26 mouse cellular contexts compared by ENCODE assay signal in genomic region chr10:79571314-79571713, GRCm38 (mm10). TPM values are rescaled to one million over a fixed set of nuclear protein-coding genes. Genes with fewer than 3 reads are reported as not detected.
DNase-seq lines count a peak whose midpoint lies in the region; ATAC-seq and TF ChIP-seq lines count a peak whose summit lies in the region.
"Had no signal": no experiment of that assay in that cellular context is flagged by ENCODE, and none has a peak within 500 bp of the region (broad histone marks: within the 10 kb centered on the region; RNA-seq: fewer than 3 reads in every experiment).

No protein-coding gene starts in this region.

- H3K4me1 ChIP-seq in forebrain, embryonic 11.5 days (replicated peaks; ENCODE audit: control insufficient read depth, insufficient read depth, low read length) = no peaks in the 10 kb centered on the region
- no peaks in the 10 kb centered on the region for H3K4me1 ChIP-seq in forebrain, postnatal 0 days (ENCODE audit: insufficient read depth)
- no peaks in the 10 kb centered on the region for H3K4me1 ChIP-seq in liver, embryonic 11.5 days (replicated peaks; ENCODE audit: control insufficient read depth, insufficient read depth, low read length)
- 0 out of 2 replicates have a peak, but pooled peaks cover 3% of the 10 kb centered on the region for H3K4me1 ChIP-seq in kidney, embryonic 14.5 days (ENCODE audit: control insufficient read depth, insufficient read depth, low read length)
- H3K4me1 ChIP-seq: embryonic facial prominence, embryonic 12.5 days; forebrain, embryonic 12.5 days; heart, embryonic 12.5 days; hindbrain, embryonic 15.5 days had no signal

- DNase-seq in forebrain, embryonic 11.5 days (ENCODE audit: low spot score) = peak; percentile 15
- DNase-seq in forebrain, postnatal 0 days = no peak
- DNase-seq in liver, embryonic 11.5 days (ENCODE audit: low spot score) = peak; percentile 9
- DNase-seq in liver = no peak
- DNase-seq in testis, postnatal 10 days (ENCODE audit: low spot score) = peak; percentile 19
- DNase-seq in testis, postnatal 14 days (ENCODE audit: low spot score) = no peak
- DNase-seq: adrenal gland, postnatal 14 days; B cell, adult 2 months; cerebellum, adult 11-12 months; cerebellum, adult 9-10 months; cerebellum, postnatal 25 days; gastrocnemius, postnatal 36 days; heart, postnatal 36 days had no signal

- ATAC-seq in forebrain, embryonic 11.5 days (replicated peaks; ENCODE audit: low FRiP score) = no peak
- no peak for ATAC-seq in forebrain, postnatal 0 days
- ATAC-seq in liver, embryonic 11.5 days (replicated peaks; ENCODE audit: low FRiP score) = no peak
- ATAC-seq in kidney, embryonic 14.5 days (ENCODE audit: low FRiP score, low TSS enrichment) = no peak
- ATAC-seq: CD4-positive, CD25-positive, alpha-beta regulatory T cell, adult 4 months; forebrain, embryonic 16.5 days; inflammation-experienced regulatory T-cells, adult 6 months had no signal

- no peak overlapping the region for H3K27ac ChIP-seq in forebrain, embryonic 11.5 days (ENCODE audit: low read depth, low read length)
- H3K27ac ChIP-seq in forebrain, postnatal 0 days (ENCODE audit: low read depth, low read length) = no peak overlapping the region
- H3K27ac ChIP-seq in liver, embryonic 11.5 days (ENCODE audit: low read depth, low read length) = no peak overlapping the region
- H3K27ac ChIP-seq in kidney, embryonic 14.5 days (ENCODE audit: low read depth, low read length) = no peak overlapping the region
- H3K27ac ChIP-seq: embryonic facial prominence, embryonic 12.5 days; forebrain, embryonic 12.5 days; gastrocnemius, adult 2 months; heart, adult 2 months; hindbrain, embryonic 15.5 days had no signal

- H3K36me3 ChIP-seq in forebrain, embryonic 11.5 days (ENCODE audit: control insufficient read depth, insufficient read depth, low read length) = no peaks in the 10 kb centered on the region
- H3K36me3 ChIP-seq in forebrain, postnatal 0 days (ENCODE audit: insufficient read depth) = no peaks in the 10 kb centered on the region
- H3K36me3 ChIP-seq in liver, embryonic 11.5 days (ENCODE audit: control insufficient read depth, insufficient read depth, low read length) = no peaks in the 10 kb centered on the region
- no peaks in the 10 kb centered on the region for H3K36me3 ChIP-seq in kidney, embryonic 14.5 days (ENCODE audit: control insufficient read depth, insufficient read depth, low read length)
- H3K36me3 ChIP-seq: embryonic facial prominence, embryonic 12.5 days; forebrain, embryonic 12.5 days; heart, embryonic 12.5 days; hindbrain, embryonic 15.5 days had no signal

- no peak overlapping the region for H3K9ac ChIP-seq in forebrain, embryonic 11.5 days (ENCODE audit: low read length)
- no peak overlapping the region for H3K9ac ChIP-seq in forebrain, postnatal 0 days
- H3K9ac ChIP-seq in liver, embryonic 11.5 days (ENCODE audit: low read depth, low read length) = no peak overlapping the region
- H3K9ac ChIP-seq in kidney, embryonic 14.5 days (ENCODE audit: low read depth, low read length) = no peak overlapping the region
- H3K9ac ChIP-seq: embryonic facial prominence, embryonic 12.5 days; forebrain, embryonic 12.5 days; heart, embryonic 12.5 days; hindbrain, embryonic 15.5 days had no signal

- H3K4me3 ChIP-seq in forebrain, embryonic 11.5 days (ENCODE audit: low read depth, low read length) = no peak overlapping the region
- H3K4me3 ChIP-seq in forebrain, postnatal 0 days (ENCODE audit: low read depth, low read length) = no peak overlapping the region
- H3K4me3 ChIP-seq in liver, embryonic 11.5 days (ENCODE audit: low read depth, low read length) = no peak overlapping the region
- H3K4me3 ChIP-seq in kidney, embryonic 14.5 days (ENCODE audit: low read length) = no peak overlapping the region
- H3K4me3 ChIP-seq: embryonic facial prominence, embryonic 12.5 days; forebrain, embryonic 12.5 days; gastrocnemius, adult 2 months; heart, adult 2 months; heart, embryonic 12.5 days; hindbrain, embryonic 15.5 days had no signal

- H3K27me3 ChIP-seq in forebrain, embryonic 11.5 days (ENCODE audit: control insufficient read depth, insufficient read depth, low read length) = no peaks in the 10 kb centered on the region
- no peaks in the 10 kb centered on the region for H3K27me3 ChIP-seq in forebrain, postnatal 0 days (ENCODE audit: insufficient read depth, low read length)
- no peaks in the 10 kb centered on the region for H3K27me3 ChIP-seq in liver, embryonic 11.5 days (replicated peaks; ENCODE audit: control insufficient read depth, insufficient read depth, low read length)
- no peaks in the 10 kb centered on the region for H3K27me3 ChIP-seq in kidney, embryonic 14.5 days (ENCODE audit: control insufficient read depth, insufficient read depth, low read length)
- H3K27me3 ChIP-seq: embryonic facial prominence, embryonic 12.5 days; forebrain, embryonic 12.5 days; heart, embryonic 12.5 days; hindbrain, embryonic 15.5 days had no signal

- no peaks in the 10 kb centered on the region for H3K9me3 ChIP-seq in forebrain, embryonic 11.5 days (ENCODE audit: control insufficient read depth, low read length)
- no peaks in the 10 kb centered on the region for H3K9me3 ChIP-seq in forebrain, postnatal 0 days (ENCODE audit: low read length)
- H3K9me3 ChIP-seq in liver, embryonic 11.5 days (ENCODE audit: control insufficient read depth, low read length) = no peaks in the 10 kb centered on the region
- H3K9me3 ChIP-seq in kidney, embryonic 14.5 days (ENCODE audit: control insufficient read depth, low read length) = no peaks in the 10 kb centered on the region
- H3K9me3 ChIP-seq: forebrain, embryonic 12.5 days; hindbrain, embryonic 15.5 days had no signal

- TF ChIP-seq CTCF in forebrain, postnatal 0 days (IDR thresholded peaks at IDR 0.05; ENCODE audit: low read depth) = no peak

- H3K4me2 ChIP-seq in forebrain, embryonic 11.5 days (ENCODE audit: low read depth, low read length, severe bottlenecking) = no peak overlapping the region
- no peak overlapping the region for H3K4me2 ChIP-seq in forebrain, postnatal 0 days (ENCODE audit: low read depth)
- no peak overlapping the region for H3K4me2 ChIP-seq in liver, embryonic 11.5 days
- no peak overlapping the region for H3K4me2 ChIP-seq in kidney, embryonic 14.5 days (replicated peaks; ENCODE audit: low read depth, low read length)
- H3K4me2 ChIP-seq: embryonic facial prominence, embryonic 12.5 days; forebrain, embryonic 12.5 days; heart, embryonic 12.5 days; hindbrain, embryonic 15.5 days had no signal

- WGBS in forebrain, embryonic 11.5 days = 90% methylated on average over 2 of the region's 2 CpGs
- 96% methylated on average over 2 of the region's 2 CpGs for WGBS in forebrain, postnatal 0 days
- WGBS in liver, embryonic 11.5 days = 90% methylated on average over 2 of the region's 2 CpGs
- WGBS in kidney, embryonic 14.5 days = 95% methylated on average over 2 of the region's 2 CpGs

RNA-seq across cellular contexts. Expression of gene Theg, which starts 15.8 kb away (rescaled TPM):
- not detected in 2 replicates for polyA plus RNA-seq in forebrain, embryonic 11.5 days (2014; fragmentation: Nextera tagmentation; extraction: Ambion mirVana)
- not detected in 2 replicates for total RNA-seq in forebrain, postnatal 0 days (2014; rRNA removed)
- not detected in 2 replicates for polyA plus RNA-seq in forebrain, postnatal 0 days (2015; fragmentation: Nextera tagmentation; extraction: Ambion mirVana)
- not detected in 2 replicates for polyA plus RNA-seq in liver, embryonic 11.5 days (2014; fragmentation: Nextera tagmentation; extraction: Ambion mirVana)
- not detected in 2 replicates for polyA plus RNA-seq in kidney, embryonic 14.5 days (2014; fragmentation: Nextera tagmentation; extraction: Ambion mirVana)
- total RNA-seq: adrenal gland, postnatal 14 days; gastrocnemius, adult 2 months; gastrocnemius, postnatal 36 days; heart, adult 2 months; heart, postnatal 36 days; MEL had no signal
- polyA plus RNA-seq: CD4-positive, CD25-positive, alpha-beta regulatory T cell, adult 4 months; embryonic facial prominence, embryonic 12.5 days; forebrain, embryonic 12.5 days; forebrain, embryonic 16.5 days; heart, embryonic 12.5 days; heart, embryonic 16.5 days; hindbrain, embryonic 11.5 days; hindbrain, embryonic 15.5 days; inflammation-experienced regulatory T-cells, adult 6 months had no signal

RNA-seq across cellular contexts. Expression of gene Mier2, which starts 16.3 kb away (rescaled TPM):
- polyA plus RNA-seq in forebrain, embryonic 11.5 days (2014; fragmentation: Nextera tagmentation; extraction: Ambion mirVana) = 64.4 and 67.7 TPM in 2 replicates
- 70.0 and 73.0 TPM in 2 replicates for total RNA-seq in forebrain, postnatal 0 days (2014; rRNA removed)
- polyA plus RNA-seq in forebrain, postnatal 0 days (2015; fragmentation: Nextera tagmentation; extraction: Ambion mirVana) = 37.5 and 38.6 TPM in 2 replicates
- polyA plus RNA-seq in liver, embryonic 11.5 days (2014; fragmentation: Nextera tagmentation; extraction: Ambion mirVana) = 33.1 and 36.5 TPM in 2 replicates
- polyA plus RNA-seq in kidney, embryonic 14.5 days (2014; fragmentation: Nextera tagmentation; extraction: Ambion mirVana) = 44.2 and 47.4 TPM in 2 replicates

RNA-seq across cellular contexts. Expression of gene Plpp2, which starts 37.7 kb away (rescaled TPM):
- polyA plus RNA-seq in forebrain, embryonic 11.5 days (2014; fragmentation: Nextera tagmentation; extraction: Ambion mirVana) = 14.2 and 15.6 TPM in 2 replicates
- total RNA-seq in forebrain, postnatal 0 days (2014; rRNA removed) = 18.5 and 24.1 TPM in 2 replicates
- polyA plus RNA-seq in forebrain, postnatal 0 days (2015; fragmentation: Nextera tagmentation; extraction: Ambion mirVana) = 11.0 and 13.1 TPM in 2 replicates
- 27.1 and 30.1 TPM in 2 replicates for polyA plus RNA-seq in liver, embryonic 11.5 days (2014; fragmentation: Nextera tagmentation; extraction: Ambion mirVana)
- polyA plus RNA-seq in kidney, embryonic 14.5 days (2014; fragmentation: Nextera tagmentation; extraction: Ambion mirVana) = 34.9 and 43.3 TPM in 2 replicates

RNA-seq across cellular contexts. Expression of gene C2cd4c, which starts 42.5 kb away (rescaled TPM):
- polyA plus RNA-seq in forebrain, embryonic 11.5 days (2014; fragmentation: Nextera tagmentation; extraction: Ambion mirVana) = 0.04 and 0.09 TPM in 2 replicates
- total RNA-seq in forebrain, postnatal 0 days (2014; rRNA removed) = 22.2 and 26.7 TPM in 2 replicates
- polyA plus RNA-seq in forebrain, postnatal 0 days (2015; fragmentation: Nextera tagmentation; extraction: Ambion mirVana) = 0.65 and 0.69 TPM in 2 replicates
- not detected in 2 replicates for polyA plus RNA-seq in liver, embryonic 11.5 days (2014; fragmentation: Nextera tagmentation; extraction: Ambion mirVana)
- not detected in 2 replicates for polyA plus RNA-seq in kidney, embryonic 14.5 days (2014; fragmentation: Nextera tagmentation; extraction: Ambion mirVana)
- total RNA-seq: MEL had no signal
- polyA plus RNA-seq: CD4-positive, CD25-positive, alpha-beta regulatory T cell, adult 4 months; forebrain, embryonic 12.5 days; heart, embryonic 12.5 days; heart, embryonic 16.5 days; inflammation-experienced regulatory T-cells, adult 6 months had no signal

Comparison
In these comparisons a context has a peak if more than half of its experiments do, and no peak if none do; other contexts are left out.
1. DNase-seq: peak in forebrain, embryonic 11.5 days (single experiment), liver, embryonic 11.5 days (single experiment) and testis, postnatal 10 days (single experiment); none in forebrain, postnatal 0 days (single experiment), liver (single experiment) and testis, postnatal 14 days (single experiment).